Mouse (Mus musculus): ENCODE results near the gene Hist2h2bb. TPM values are rescaled to one million over a fixed set of nuclear protein-coding genes. Genes with fewer than 3 reads are reported as not detected.
"Not testable (repeated sequence)": the region's sequence is repeated elsewhere in the genome, so short reads cannot be mapped to it uniquely, and the experiment has no call there.

Hist2h2bb gene
- polyA plus RNA-seq, 1 experiment from 2014 or later: 8.2 TPM

DNA sequence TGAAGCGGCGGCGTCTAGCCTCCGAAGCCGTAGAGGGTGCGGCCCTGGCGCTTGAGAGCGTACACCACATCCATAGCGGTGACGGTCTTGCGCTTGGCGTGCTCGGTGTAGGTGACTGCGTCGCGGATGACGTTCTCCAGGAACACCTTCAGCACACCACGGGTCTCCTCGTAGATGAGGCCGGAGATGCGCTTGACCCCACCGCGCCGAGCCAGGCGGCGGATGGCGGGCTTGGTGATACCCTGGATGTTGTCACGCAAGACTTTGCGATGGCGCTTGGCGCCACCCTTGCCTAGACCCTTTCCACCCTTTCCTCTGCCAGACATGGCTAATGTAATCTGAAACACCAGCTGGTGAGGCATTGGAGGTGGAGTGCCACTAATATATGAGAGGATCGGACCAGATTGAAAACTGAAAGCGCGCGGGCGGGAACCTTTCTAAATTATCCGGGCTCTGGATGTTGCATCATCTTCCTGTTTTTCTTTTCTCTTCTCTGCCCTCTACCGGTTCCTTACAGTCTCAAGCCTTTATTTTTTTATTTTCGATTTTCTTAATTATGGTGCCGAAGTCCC is 6.5 kb upstream of the Hist2h2bb start, which contains the start of gene Hist2h4:
TSS of gene Hist2h4 (minus strand) at position 333 of the 572 bp plus-strand sequence.
- H3K27me3 ChIP-seq (ENCODE audit: low read depth, poor library complexity, severe bottlenecking): peaks cover 10% of the 10 kb centered on the region; the same call in 1 of the 2 replicates
- WGBS: under 1% methylated on average over 40 of the region's 40 CpGs
- peak within 1 kb of the TSS; percentile 97 for H3K27ac ChIP-seq
- DNase-seq (ENCODE audit: low spot score): peak; percentile 96
- H3K4me1 ChIP-seq: peaks cover 48% of the 10 kb centered on the region
- no peaks in the 10 kb centered on the region for H3K36me3 ChIP-seq
- H3K9me3 ChIP-seq (replicated peaks): no peaks in the 10 kb centered on the region
- H3K4me3 ChIP-seq: peak within 1 kb of the TSS; percentile 62

DNA sequence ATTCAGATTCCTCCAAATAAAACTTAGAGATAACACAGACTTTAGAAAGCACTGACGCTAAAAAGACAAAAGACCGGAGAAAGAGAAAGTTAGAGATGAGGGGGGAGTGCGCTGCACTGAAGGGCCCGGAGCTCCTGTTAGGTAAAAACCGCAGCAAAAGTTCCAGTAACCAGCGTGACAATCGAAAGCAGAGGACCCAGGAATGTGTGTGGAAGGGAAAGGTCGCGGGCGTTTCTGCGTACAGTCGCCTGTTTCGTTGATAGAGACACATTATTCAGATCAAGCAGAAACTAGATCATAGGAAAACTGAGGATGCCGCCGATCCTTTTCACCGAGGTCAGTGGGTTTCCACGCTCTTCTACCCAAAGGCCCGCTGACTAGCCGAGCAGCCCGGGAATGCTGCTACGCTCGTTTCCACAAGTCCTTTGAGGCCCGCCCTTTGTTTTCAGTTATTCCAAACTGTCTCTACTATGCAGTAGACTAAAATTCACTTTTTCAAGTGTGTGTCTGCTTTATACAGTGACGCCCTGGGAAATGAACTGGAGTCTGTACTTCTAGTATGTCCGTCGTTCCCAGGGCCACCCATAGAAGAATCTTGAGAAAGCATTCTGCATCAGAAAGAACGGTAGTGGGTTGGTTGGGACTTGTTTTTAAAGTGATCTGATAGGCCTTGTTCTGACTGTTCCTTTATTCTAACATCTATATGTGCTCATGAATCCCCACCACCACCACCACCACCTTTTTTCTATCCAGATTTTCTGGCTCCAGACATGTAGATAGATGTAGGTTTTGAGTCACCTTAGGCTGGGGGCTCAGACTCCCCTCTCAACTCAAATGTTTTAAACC is 5.8 kb upstream of the Hist2h2bb start:
- H3K9me3 ChIP-seq (replicated peaks): no peaks in the 10 kb centered on the region
- peaks cover 52% of the 10 kb centered on the region for H3K4me1 ChIP-seq
- DNase-seq (ENCODE audit: low spot score): peak; percentile 63
- H3K4me3 ChIP-seq: peak overlapping the region; percentile 62
- WGBS: 12% methylated on average over 27 of the region's 27 CpGs
- peak overlapping the region; percentile 97 for H3K27ac ChIP-seq
- H3K27me3 ChIP-seq (ENCODE audit: low read depth, poor library complexity, severe bottlenecking): peaks cover 6% of the 10 kb centered on the region; the same call in 1 of the 2 replicates
- H3K36me3 ChIP-seq: no peaks in the 10 kb centered on the region

DNA sequence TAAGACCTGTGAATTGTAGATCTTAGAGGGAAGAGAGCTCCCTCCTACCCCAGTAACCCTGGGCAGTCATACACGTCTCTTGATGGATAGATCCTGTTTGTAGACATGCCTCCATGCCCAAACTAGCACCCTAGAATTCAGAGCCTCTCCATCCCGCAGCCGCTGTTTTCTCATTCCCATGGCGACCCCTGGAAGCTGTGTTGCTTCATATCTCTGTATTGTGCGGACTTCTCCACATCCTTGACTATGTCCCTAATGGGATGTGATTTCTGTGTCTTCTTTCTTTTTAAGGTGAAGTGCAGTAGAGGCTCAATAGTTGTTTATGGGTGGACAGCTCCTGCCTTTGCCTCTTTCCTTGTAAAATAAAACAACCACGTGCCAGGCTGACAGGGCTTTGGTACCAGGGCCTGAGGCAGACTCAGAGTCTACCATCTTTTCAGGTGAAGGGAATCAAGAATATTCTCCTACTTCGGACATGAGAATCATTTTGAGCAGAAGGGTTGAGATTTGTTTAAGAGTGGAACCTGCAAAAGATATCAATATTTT is 5.1 kb upstream of the Hist2h2bb start:
- DNase-seq (ENCODE audit: low spot score): peak; percentile 47
- peak overlapping the region; percentile 62 for H3K4me3 ChIP-seq
- H3K9me3 ChIP-seq (replicated peaks): no peaks in the 10 kb centered on the region
- H3K27ac ChIP-seq: peak overlapping the region; percentile 97
- WGBS: 77% methylated on average over 7 of the region's 7 CpGs
- H3K27me3 ChIP-seq (ENCODE audit: low read depth, poor library complexity, severe bottlenecking): 0 out of 2 replicates have a peak, but pooled peaks cover 5% of the 10 kb centered on the region
- H3K4me1 ChIP-seq: peaks cover 52% of the 10 kb centered on the region
- no peaks in the 10 kb centered on the region for H3K36me3 ChIP-seq

DNA sequence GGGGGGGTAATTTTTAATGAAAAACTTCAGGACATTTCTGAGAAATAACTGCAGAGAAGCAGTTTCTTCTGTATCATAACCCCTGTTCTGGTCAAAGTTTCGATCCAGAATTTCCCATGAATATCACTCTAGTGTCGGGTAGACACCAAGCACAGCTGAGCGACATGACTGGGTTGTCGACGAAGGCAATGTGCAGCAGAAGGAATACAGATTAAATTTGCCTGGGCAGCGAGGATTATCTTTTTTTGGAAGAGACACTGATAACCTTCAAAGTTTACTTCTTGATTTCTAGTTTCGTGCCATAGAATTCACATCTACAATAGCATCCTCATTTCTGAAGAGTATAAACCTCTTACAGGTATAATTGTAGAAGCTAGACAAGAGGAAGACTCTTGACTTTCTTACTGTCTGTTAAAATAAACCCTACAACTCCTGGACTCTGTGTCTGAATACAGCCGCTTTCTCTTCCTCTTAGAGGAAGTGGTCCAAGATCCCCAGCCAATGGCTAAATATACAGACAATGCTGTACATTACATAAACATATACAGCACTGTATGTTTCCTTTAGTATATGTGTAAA is 3.3 kb upstream of the Hist2h2bb start:
- Histone ChIP-seq H3K4me1 (peaks cover 52% of the 10 kb centered on the region), H3K36me3 (no peaks in the 10 kb centered on the region), H3K27ac (peak overlapping the region; percentile 90), H3K27me3 (ENCODE audit: low read depth, poor library complexity, severe bottlenecking) (no peaks in the 10 kb centered on the region), H3K9me3 (replicated peaks) (no peaks in the 10 kb centered on the region), H3K4me3 (no peak overlapping the region)
- 94% methylated on average over 8 of the region's 8 CpGs for WGBS
- DNase-seq (ENCODE audit: low spot score): no peak

DNA sequence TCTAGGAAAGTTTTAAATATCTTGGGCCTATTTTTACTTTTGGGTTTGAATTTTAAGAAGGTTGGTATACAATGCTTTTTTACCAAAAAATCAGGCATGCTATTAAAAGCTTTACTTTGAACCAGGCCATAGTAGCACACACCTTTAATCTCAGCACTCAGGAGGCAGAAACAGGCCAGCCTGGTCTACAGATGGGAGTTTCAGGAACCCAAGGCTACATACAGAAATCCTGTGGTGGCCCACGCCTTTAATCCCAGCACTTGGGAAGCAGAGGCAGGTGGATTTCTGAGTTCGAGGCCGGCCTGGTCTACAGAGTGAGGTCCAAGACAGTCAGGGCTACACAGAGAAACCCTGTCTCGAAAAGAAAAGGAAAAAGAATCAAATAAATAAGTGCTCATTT is 2.0 kb upstream of the Hist2h2bb start:
- H3K4me3 ChIP-seq: peak overlapping the region; percentile 48
- peaks cover 41% of the 10 kb centered on the region for H3K4me1 ChIP-seq
- WGBS: 89% methylated on average over 4 of the region's 4 CpGs
- no peaks in the 10 kb centered on the region for H3K36me3 ChIP-seq
- H3K27ac ChIP-seq: peak overlapping the region; percentile 90
- no peaks in the 10 kb centered on the region for H3K9me3 ChIP-seq (replicated peaks)
- no peaks in the 10 kb centered on the region for H3K27me3 ChIP-seq (ENCODE audit: low read depth, poor library complexity, severe bottlenecking)
- no peak for DNase-seq (ENCODE audit: low spot score)

DNA sequence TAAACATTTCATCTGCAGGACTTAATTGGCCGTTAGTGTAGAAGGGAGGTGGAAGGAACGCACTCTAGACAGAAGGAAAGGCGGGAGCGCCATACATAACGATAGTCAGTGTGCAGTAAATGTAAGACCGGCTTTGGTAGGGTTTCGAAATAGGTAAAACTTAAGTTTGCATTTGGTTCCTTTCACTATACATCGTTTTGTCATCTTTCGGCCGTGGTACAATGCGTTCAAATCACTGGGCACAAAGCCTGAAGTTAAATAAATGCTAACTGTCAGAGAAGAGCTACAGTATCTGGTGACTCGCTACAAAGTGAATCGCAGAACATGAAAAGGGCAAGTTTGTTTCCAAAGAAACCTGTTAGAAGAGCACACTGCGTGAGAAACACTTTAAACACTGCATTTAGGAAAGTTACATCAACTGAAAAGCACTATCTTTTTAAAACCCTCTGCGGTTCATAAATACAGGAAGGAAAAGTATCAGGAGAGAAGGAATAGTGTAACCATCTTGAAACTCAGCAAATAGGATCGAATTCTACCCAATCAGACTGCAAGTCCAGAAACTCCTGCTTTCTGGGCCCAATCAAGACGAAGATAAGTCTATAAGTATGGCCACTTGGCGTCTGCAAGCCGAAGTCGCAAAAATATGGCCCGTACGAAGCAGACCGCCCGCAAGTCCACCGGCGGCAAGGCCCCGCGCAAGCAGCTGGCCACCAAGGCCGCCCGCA is 1.3 kb upstream of the Hist2h2bb start, which contains the start of gene Hist2h3b:
TSS of gene Hist2h3b (plus strand) at position 604 of the 725 bp plus-strand sequence.
- Histone ChIP-seq H3K27ac (peak within 1 kb of the TSS; percentile 93), H3K4me3 (peak within 1 kb of the TSS; percentile 62), H3K4me1 (peaks cover 36% of the 10 kb centered on the region), H3K27me3 (ENCODE audit: low read depth, poor library complexity, severe bottlenecking) (no peaks in the 10 kb centered on the region), H3K36me3 (no peaks in the 10 kb centered on the region), H3K9me3 (replicated peaks) (no peaks in the 10 kb centered on the region)
- peak; percentile 81 for DNase-seq (ENCODE audit: low spot score)
- WGBS: 26% methylated on average over 30 of the region's 30 CpGs

DNA sequence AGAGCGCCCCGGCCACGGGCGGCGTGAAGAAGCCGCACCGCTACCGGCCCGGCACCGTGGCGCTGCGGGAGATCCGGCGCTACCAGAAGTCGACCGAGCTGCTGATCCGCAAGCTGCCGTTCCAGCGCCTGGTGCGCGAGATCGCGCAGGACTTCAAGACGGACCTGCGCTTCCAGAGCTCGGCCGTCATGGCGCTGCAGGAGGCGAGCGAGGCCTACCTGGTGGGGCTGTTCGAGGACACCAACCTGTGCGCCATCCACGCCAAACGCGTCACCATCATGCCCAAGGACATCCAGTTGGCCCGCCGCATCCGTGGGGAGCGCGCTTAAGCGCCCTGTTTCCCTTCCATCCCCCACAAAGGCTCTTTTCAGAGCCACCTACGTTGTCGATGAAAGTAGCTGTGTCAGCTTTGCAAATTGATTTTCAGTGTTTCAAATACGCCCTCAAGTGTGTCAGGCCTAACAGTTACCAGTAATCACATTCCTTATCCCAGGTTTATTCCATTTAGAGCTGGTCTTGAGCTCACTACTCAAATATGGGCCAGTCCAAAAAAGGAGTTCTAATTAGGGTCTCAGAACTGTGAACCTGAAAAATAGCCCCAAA is 675 bp upstream of the Hist2h2bb start:
- H3K4me1 ChIP-seq: peaks cover 30% of the 10 kb centered on the region
- peak; percentile 54 for DNase-seq (ENCODE audit: low spot score)
- H3K36me3 ChIP-seq; H3K27me3 ChIP-seq (ENCODE audit: low read depth, poor library complexity, severe bottlenecking); H3K9me3 ChIP-seq (replicated peaks): not testable (repeated sequence)
- H3K4me3 ChIP-seq: peak overlapping the region; percentile 62
- peak overlapping the region; percentile 93 for H3K27ac ChIP-seq
- WGBS: under 1% methylated on average over 15 of the region's 44 CpGs

DNA sequence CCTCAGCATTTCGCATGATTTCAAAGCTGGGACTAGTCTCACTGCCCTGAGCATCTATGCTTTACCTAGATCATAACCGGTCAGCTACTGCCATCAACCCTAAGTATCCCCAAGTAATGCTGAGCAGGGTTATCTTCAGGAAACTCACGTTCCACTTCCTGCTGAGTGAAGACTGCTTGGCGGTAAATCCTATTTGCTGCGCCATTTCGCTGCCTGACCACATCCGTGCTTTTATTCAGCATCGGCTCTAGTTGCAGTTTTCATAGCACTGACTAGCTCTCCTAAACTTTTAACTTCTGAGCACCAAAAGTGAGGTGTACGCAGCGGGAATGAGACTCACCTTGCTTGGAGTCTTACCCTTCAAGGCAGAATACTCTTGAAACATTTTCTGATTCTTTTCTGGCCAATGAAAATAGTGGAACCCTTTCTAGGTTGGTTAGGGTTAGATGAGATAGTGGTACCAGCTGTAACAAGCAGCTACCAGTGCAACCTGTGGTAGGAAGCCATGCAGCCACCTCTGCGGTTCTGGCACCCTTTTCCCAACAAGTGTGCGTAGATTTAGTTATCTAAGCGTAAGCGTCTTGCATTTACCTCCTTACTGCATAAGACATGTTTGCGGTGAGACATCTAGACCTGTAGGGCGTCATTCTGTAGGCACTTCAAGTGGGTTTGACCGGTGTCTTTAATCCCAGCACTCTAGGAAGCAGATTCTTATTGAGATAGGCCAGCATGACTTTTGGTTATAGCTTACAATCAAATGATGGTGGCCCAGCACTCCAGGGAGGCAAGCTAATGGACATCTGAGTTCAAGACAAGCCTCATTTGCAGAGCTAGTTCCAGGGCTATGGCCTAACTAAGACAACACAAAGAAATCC is 4.3 kb downstream of the Hist2h2bb start:
- no peak overlapping the region for H3K27ac ChIP-seq
- no peak overlapping the region for H3K4me3 ChIP-seq
- WGBS: 89% methylated on average over 17 of the region's 17 CpGs
- H3K27me3 ChIP-seq (ENCODE audit: low read depth, poor library complexity, severe bottlenecking): no peaks in the 10 kb centered on the region
- H3K9me3 ChIP-seq (replicated peaks): no peaks in the 10 kb centered on the region
- peaks cover 12% of the 10 kb centered on the region for H3K4me1 ChIP-seq
- no peaks in the 10 kb centered on the region for H3K36me3 ChIP-seq
- no peak for DNase-seq (ENCODE audit: low spot score)

DNA sequence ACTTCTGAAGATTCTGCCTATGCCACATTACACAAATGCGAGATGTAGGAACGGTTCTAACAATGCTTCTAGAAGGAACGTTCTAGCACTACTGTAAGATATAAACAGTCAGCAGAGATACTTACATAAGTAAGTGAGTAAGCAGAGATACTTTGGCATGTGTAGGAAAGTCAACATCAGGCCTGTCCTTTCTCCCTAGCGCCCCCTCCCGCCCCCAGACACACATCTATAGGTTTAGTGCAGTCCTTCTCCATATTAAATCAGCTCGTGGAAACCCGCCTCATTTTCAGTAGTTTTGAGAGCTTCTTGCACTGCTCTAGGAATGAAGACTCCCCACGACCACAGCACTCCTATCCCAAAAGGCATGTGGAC is 7.9 kb downstream of the Hist2h2bb start:
- H3K27ac ChIP-seq: peak overlapping the region; percentile 88
- no peaks in the 10 kb centered on the region for H3K36me3 ChIP-seq
- DNase-seq (ENCODE audit: low spot score): no peak
- 14% methylated on average over 8 of the region's 8 CpGs for WGBS
- peaks cover 12% of the 10 kb centered on the region for H3K4me1 ChIP-seq
- peaks cover 11% of the 10 kb centered on the region for H3K27me3 ChIP-seq (ENCODE audit: low read depth, poor library complexity, severe bottlenecking)
- peak overlapping the region; percentile 60 for H3K4me3 ChIP-seq
- H3K9me3 ChIP-seq (replicated peaks): no peaks in the 10 kb centered on the region

DNA sequence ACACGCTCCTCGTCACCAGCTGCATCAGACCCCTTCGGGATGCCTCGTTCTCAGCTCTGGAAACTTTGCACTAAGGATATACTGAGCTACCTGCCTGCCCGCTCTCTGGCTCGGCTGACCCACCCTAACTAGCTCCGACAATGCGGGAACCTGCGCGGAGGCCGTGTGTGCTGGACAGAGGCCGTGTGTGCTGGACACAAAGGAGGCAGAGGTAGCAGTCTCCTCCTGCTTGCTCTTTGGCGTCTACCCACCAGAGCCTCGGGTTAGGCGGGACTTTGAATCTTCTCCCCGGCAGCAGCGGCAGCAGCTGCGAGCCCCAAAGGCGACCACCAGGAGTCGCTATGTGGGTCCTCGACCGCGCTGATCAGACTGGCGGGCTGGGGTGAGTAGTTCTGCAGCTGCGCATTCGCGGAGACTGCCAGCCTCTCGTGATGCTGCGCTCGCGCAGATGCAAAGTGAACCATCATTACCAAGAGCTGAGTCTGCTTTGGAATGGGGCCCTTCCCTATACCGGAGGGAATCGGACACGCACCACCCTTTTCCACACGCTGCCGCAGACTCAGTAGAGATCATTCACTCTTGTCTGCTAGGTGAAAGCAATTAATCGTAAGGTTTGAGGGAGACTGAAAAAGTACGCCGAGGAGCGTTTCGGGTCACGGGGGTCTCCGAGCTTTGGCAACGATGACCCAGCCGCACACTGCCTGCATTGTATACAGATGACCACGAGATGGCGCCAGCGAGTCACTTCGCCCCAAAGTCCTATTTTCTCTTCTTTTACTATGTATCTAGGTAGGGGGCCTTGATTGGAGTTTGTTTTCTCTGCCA is 8.5 kb downstream of the Hist2h2bb start:
- WGBS: under 1% methylated on average over 49 of the region's 49 CpGs
- H3K27ac ChIP-seq: peak overlapping the region; percentile 88
- no peaks in the 10 kb centered on the region for H3K9me3 ChIP-seq (replicated peaks)
- DNase-seq (ENCODE audit: low spot score): peak; percentile 94
- no peaks in the 10 kb centered on the region for H3K36me3 ChIP-seq
- peaks cover 17% of the 10 kb centered on the region for H3K27me3 ChIP-seq (ENCODE audit: low read depth, poor library complexity, severe bottlenecking)
- H3K4me1 ChIP-seq: peaks cover 12% of the 10 kb centered on the region
- peak overlapping the region; percentile 60 for H3K4me3 ChIP-seq

DNA sequence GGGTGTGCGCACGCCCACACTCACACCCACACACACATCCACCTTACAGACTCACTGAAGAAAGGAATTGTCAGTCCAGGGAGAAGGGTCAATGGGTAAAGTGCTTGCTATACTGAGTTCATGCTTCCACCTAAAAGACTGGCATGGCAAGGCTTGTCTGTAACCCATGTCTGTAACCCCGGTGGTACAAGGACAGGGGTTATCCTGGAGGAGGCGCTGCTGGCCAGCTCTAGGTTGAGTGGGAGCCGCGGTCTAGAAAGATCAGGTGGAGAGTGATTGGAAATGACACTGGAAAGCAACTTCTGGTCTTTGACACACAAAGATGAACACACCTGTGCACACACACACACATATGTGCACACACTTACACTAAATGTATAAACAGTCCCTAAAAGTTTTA is 11.1 kb downstream of the Hist2h2bb start:
- Histone ChIP-seq H3K4me3 (no peak overlapping the region), H3K36me3 (no peaks in the 10 kb centered on the region), H3K27ac (no peak overlapping the region), H3K9me3 (replicated peaks) (no peaks in the 10 kb centered on the region), H3K27me3 (ENCODE audit: low read depth, poor library complexity, severe bottlenecking) (peaks cover 27% of the 10 kb centered on the region), H3K4me1 (peaks cover 25% of the 10 kb centered on the region)
- DNase-seq (ENCODE audit: low spot score): no peak
- 53% methylated on average over 6 of the region's 6 CpGs for WGBS

Data from limb, embryonic 10.5 days (tissue).